Mouse (Mus musculus) forebrain, embryonic 11.5 days (tissue): ENCODE results near the gene Tmem59l. TPM values are rescaled to one million over a fixed set of nuclear protein-coding genes. Genes with fewer than 3 reads are reported as not detected.

Experiments used
- ATAC-seq: fragments of 200-750 bp; cut with Nextera tagmentation; replicated peaks from 2 replicates; pipeline ENCODE4 v1.8.0; 2017; ENCODE audit warnings: moderate TSS enrichment; ENCODE audit not compliant: low FRiP score
- DNase-seq: peaks from one replicate; pipeline ENCODE4 v3.0.0-alpha.2; 2017; ENCODE audit warnings: low spot score
- H3K27ac ChIP-seq: fragments of 300-500 bp; sonication (generic); 2 replicates; pipeline ENCODE4 v1.5.1; 2014; ENCODE audit warnings: low read depth, low read length
- H3K27me3 ChIP-seq: fragments of 300-500 bp; sonication (generic); 2 replicates; pipeline ENCODE4 v1.6.1; 2014; ENCODE audit warnings: mild to moderate bottlenecking, low read length, mixed read lengths; ENCODE audit not compliant: control insufficient read depth, insufficient read depth
- H3K36me3 ChIP-seq: fragments of 300-500 bp; sonication (generic); 2 replicates; pipeline ENCODE4 v1.6.1; 2014; ENCODE audit warnings: mild to moderate bottlenecking, low read length, moderate library complexity, mixed read lengths; ENCODE audit not compliant: control insufficient read depth, insufficient read depth
- H3K4me1 ChIP-seq: fragments of 300-500 bp; sonication (generic); replicated peaks from 2 replicates; pipeline ENCODE4 v1.6.1; 2014; ENCODE audit warnings: low read length, mixed read lengths; ENCODE audit not compliant: control insufficient read depth, insufficient read depth
- H3K4me2 ChIP-seq: fragments of 300-500 bp; sonication (generic); 2 replicates; pipeline ENCODE4 v1.6.1; 2014; ENCODE audit warnings: low read depth, mild to moderate bottlenecking, low read length, moderate library complexity, mixed read lengths; ENCODE audit not compliant: severe bottlenecking
- H3K4me3 ChIP-seq: fragments of 300-500 bp; sonication (generic); 2 replicates; pipeline ENCODE4 v1.5.1; 2014; ENCODE audit warnings: low read depth, low read length
- H3K9ac ChIP-seq: fragments of 300-500 bp; sonication (generic); 2 replicates; pipeline ENCODE4 v1.6.1; 2014; ENCODE audit warnings: low read length
- H3K9me3 ChIP-seq: fragments of 300-500 bp; sonication (generic); 2 replicates; pipeline ENCODE4 v1.6.1; 2016; ENCODE audit warnings: low read length, mixed read lengths; ENCODE audit not compliant: control insufficient read depth
- WGBS: fragments of 180-500 bp; shearing (Covaris S2); extraction: QIAGEN DNeasy Blood & Tissue Kit; methylation state at CpG from one replicate; pipeline ENCODE4 v1.1.7; 2014; 5-methylcytosine and 5-hydroxymethylcytosine counted together
- polyA plus RNA-seq: library from polyadenylated mRNA; unstranded; fragments of >200 nt; fragmentation: Nextera tagmentation; extraction: Ambion mirVana; gene quantifications from 2 replicates; pipeline ENCODE4 v1.2.1, GENCODE M21; 2014

The Tmem59l gene
- polyA plus RNA-seq, 1 experiment from 2014 or later, result 10.4 TPM

DNA sequence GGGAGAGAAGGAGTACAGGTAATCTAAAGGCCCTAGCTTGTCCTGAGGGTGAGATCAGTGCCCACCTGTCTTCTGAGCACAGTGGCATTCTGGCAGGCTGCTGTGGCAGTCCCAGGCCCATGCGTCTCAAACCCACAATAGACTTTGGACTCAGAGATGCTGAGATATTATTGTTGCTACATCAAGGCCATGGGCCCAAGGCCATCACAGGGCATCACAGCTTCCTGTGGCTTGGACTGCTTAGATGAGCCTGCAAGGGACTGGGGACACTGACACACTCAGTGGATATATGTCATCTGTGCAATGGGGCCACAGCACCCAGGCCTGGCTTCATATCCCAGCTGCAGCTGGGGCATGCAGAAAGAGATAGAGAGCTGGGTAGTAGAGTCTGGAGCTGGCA lies 30.2 kb downstream of the Tmem59l start:
- Histone ChIP-seq H3K4me2 (no peak overlapping the region), H3K4me1 (no peaks in the 10 kb centered on the region), H3K27ac (no peak overlapping the region), H3K27me3 (no peaks in the 10 kb centered on the region), H3K4me3 (no peak overlapping the region), H3K36me3 (no peaks in the 10 kb centered on the region; the same call in 1 of the 2 replicates), H3K9me3 (no peaks in the 10 kb centered on the region), H3K9ac (no peak overlapping the region)
- 100% methylated on average over 1 of the region's 1 CpGs for WGBS
- ATAC-seq, result no peak
- DNase-seq, result no peak

DNA sequence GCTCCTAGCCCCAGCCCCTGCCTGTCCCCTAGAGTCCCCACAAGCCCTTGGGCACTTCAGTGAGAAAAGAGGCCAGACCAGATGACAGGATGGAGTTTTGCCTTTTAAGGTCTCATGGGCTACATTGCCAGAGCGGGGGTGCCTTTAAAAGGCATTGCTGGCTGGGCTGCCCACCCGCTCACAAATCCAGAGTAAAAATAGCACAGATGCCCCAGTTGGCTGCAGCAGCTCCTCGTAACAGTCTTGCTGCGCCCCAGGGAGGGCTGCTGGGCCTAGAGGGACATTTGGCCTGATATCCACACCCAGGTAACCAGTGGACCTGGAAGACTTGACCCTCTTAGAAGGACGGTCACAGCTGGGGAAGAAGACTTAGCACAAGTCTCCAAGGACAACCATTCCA lies 33.3 kb downstream of the Tmem59l start:
- no peak overlapping the region for H3K4me2 ChIP-seq
- no peak overlapping the region for H3K27ac ChIP-seq
- no peak overlapping the region for H3K9ac ChIP-seq
- no peaks in the 10 kb centered on the region for H3K4me1 ChIP-seq
- no peaks in the 10 kb centered on the region for H3K9me3 ChIP-seq
- no peak overlapping the region for H3K4me3 ChIP-seq
- H3K36me3 ChIP-seq, result no peaks in the 10 kb centered on the region; the same call in 1 of the 2 replicates
- WGBS, result 88% methylated on average over 5 of the region's 5 CpGs
- no peak for DNase-seq
- H3K27me3 ChIP-seq, result no peaks in the 10 kb centered on the region
- ATAC-seq, result no peak

DNA sequence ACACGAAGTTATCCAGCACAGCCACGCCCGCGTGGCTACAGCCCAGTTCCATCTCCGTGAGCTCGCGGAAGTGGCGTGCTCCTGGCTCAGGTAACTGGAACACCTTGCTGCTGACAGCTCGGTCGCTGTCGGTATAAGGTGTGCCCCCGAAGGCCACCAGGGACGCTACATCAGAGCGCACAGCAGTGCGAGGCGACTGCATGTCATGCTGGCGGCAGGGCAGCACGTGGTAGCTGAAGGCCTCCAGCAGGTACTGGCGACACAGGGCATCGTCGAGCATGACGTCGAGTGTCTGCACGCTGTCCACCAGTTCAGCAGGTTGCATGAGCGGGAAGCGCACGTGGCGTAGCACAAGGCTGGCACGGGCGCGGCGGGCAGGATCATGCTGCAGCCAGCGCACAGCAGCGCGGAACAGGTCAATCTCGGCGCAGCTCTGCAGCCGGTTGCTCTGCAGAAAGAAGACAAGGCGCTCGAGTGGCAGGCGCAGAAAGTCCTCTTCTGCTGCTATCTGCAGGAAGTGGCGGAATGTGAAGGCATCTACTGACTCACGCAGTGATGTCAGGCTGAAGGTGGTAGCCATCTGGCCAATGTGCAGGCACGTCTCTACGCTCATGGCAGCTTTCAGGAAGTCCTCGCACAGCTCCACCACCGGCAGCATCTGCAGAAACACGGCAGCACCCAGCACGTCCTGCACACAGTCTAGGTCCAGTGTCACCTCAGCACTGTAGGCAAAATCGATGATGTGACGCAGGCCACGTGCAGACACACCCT lies 34.8 kb downstream of the Tmem59l start:
- Histone ChIP-seq H3K4me2 (no peak overlapping the region), H3K4me1 (no peaks in the 10 kb centered on the region), H3K27me3 (no peaks in the 10 kb centered on the region), H3K9me3 (no peaks in the 10 kb centered on the region), H3K9ac (no peak overlapping the region), H3K27ac (no peak overlapping the region), H3K4me3 (no peak overlapping the region), H3K36me3 (no peaks in the 10 kb centered on the region; the same call in 1 of the 2 replicates)
- 65% methylated on average over 52 of the region's 52 CpGs for WGBS
- no peak for DNase-seq
- ATAC-seq, result no peak

DNA sequence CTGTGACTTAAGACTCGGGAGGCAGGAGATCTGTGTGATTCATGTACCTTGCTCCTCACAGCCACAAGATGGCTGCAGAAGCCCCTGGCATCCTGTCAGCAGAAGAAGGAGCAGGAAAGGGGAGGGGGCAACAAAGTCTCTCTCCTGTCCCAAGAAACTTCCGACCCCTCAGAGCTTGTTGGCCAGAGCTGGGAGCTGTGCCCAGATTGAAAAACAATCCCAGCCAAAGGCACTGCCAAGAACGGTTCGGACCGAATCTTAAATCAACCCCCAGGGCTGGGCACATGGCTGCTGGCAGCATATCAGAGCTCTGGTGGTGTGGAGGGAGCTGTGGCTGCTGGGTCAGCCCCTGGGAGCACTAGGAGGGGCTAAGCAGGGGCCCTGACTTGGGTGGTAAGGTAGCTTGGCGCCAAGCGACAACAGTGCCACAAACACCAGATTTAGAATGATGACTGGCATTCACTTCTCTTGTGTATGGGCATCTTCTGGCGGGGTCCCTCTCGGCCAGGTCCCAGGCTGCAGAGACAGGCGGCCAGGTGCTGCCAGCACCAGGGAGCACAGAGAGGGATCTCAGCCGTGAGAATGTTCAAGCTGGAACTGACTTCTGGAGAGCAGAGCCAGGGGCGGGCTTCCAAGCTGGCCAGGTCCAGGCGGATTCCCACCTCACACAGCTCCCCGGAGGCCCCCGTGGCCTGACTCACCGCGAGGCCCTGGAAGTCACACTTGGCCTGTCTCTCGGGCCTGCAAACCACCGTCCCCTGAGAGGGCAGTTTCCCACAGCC lies 39.3 kb downstream of the Tmem59l start:
- DNase-seq, result no peak

DNA sequence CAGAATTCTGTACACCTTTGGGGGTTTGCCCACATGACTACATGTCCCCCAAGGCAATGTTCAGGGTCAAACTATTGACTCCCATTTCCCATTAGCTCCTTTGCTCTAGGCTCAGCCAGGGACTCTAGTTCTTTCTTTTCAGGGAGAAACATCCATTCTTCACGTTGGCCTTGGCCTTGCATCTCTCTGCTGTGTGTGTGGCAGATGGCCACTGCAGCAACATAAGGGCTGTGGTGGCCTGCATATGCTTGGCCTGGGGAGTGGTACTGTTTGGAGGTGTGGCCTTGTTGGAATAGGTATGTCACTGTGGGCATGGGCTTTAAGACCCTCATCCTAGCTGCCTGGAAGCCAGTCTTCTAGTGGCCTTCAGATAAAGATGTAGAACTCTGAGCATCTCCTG lies 41.2 kb downstream of the Tmem59l start:
- Histone ChIP-seq H3K27ac (no peak overlapping the region), H3K4me3 (no peak overlapping the region), H3K36me3 (no peaks in the 10 kb centered on the region; the same call in 1 of the 2 replicates), H3K4me2 (no peak overlapping the region), H3K9ac (no peak overlapping the region), H3K27me3 (no peaks in the 10 kb centered on the region), H3K4me1 (no peaks in the 10 kb centered on the region), H3K9me3 (no peaks in the 10 kb centered on the region)
- DNase-seq (no peak), ATAC-seq (no peak)
- WGBS, result 70% methylated on average over 1 of the region's 1 CpGs

More for the DNA sequence above, 39.3 kb downstream of the Tmem59l start:
- Histone ChIP-seq H3K4me1 (no peaks in the 10 kb centered on the region), H3K36me3 (no peaks in the 10 kb centered on the region; the same call in 1 of the 2 replicates), H3K4me3 (no peak overlapping the region), H3K9me3 (no peaks in the 10 kb centered on the region), H3K9ac (no peak overlapping the region), H3K4me2 (no peak overlapping the region), H3K27ac (no peak overlapping the region), H3K27me3 (no peaks in the 10 kb centered on the region)
- ATAC-seq, result no peak
- WGBS, result 76% methylated on average over 19 of the region's 19 CpGs

DNA sequence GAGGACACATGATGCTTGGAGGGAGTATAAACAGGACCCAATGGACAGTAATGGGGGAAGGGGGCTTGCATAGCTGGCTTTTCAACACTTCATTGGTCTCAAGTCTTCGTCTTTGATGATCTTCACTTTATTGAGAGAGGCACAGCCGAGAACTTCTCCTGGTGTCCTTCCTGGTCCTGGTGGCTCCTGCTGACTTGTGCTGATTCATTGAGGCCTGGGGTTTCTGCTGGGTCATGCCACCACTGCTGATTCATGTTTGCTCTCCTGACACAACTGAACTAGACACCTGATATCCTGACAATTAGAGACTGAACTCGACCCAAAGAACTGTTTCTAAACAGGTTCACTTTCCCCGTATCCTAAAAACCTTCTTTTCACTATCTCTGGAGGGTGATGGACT lies 43.8 kb downstream of the Tmem59l start:
- Histone ChIP-seq H3K9me3 (no peaks in the 10 kb centered on the region), H3K27ac (no peak overlapping the region), H3K36me3 (no peaks in the 10 kb centered on the region), H3K27me3 (no peaks in the 10 kb centered on the region), H3K4me1 (peaks cover 4% of the 10 kb centered on the region; the same call in 1 of the 2 replicates), H3K4me2 (no peak overlapping the region), H3K9ac (no peak overlapping the region), H3K4me3 (no peak overlapping the region)
- 90% methylated on average over 4 of the region's 4 CpGs for WGBS
- DNase-seq (no peak), ATAC-seq (no peak)

DNA sequence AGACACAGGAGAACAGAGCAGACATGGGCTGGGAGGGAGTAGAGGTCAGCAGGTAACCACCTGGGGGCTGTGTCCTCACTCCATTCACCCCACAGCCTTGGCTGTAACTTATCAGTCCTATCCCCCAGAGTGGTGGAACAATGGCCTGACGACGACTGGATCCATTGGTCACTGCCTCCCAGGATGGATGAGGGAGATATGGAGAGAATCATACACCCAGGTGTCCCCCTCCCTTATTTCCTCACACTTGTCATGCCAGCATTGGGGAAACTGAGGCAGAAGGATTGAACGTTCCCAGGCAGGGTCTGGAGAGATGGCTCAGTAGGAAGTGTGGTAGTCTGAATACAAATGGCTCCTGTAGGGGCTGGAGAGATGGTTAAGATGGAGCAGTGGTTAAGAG lies 45.6 kb downstream of the Tmem59l start:
- Histone ChIP-seq H3K27ac (no peak overlapping the region), H3K4me3 (no peak overlapping the region), H3K4me2 (no peak overlapping the region), H3K9ac (no peak overlapping the region), H3K9me3 (no peaks in the 10 kb centered on the region), H3K4me1 (peaks cover 5% of the 10 kb centered on the region; the same call in 1 of the 2 replicates), H3K36me3 (no peaks in the 10 kb centered on the region), H3K27me3 (no peaks in the 10 kb centered on the region)
- WGBS, result 76% methylated on average over 3 of the region's 3 CpGs
- DNase-seq, result no peak
- no peak for ATAC-seq

DNA sequence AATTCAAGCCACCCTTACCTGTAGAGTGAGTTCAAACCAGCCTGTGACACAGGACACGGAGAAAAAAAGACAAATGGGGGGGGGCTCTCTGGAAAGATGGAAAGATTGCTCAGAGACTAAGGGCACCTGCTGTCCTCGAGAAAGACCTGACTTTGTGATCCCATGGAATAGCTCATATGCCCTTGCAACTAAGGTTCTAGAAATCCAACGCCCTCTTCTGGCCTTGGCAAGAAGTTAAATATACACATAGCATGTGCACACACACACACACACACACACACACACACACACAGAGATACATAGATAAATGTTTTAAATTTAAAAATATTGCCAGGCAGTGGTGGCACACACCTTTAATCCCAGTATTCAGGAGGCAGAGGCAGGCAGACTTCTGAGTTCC lies 46.9 kb downstream of the Tmem59l start:
- peaks cover 5% of the 10 kb centered on the region; the same call in 1 of the 2 replicates for H3K4me1 ChIP-seq
- peak overlapping the region; percentile 67 for H3K9ac ChIP-seq
- H3K4me2 ChIP-seq, result peak overlapping the region; percentile 86; the same call in 1 of the 2 replicates
- ATAC-seq (no peak), DNase-seq (no peak)
- H3K27ac ChIP-seq, result no peak overlapping the region
- H3K27me3 ChIP-seq, result no peaks in the 10 kb centered on the region
- H3K9me3 ChIP-seq, result no peaks in the 10 kb centered on the region
- H3K36me3 ChIP-seq, result no peaks in the 10 kb centered on the region
- H3K4me3 ChIP-seq, result peak overlapping the region; percentile 57
- 48% methylated on average over 3 of the region's 3 CpGs for WGBS
